Comparison of ENCODE assay signal across 7 mouse cellular contexts in the genomic region with DNA sequence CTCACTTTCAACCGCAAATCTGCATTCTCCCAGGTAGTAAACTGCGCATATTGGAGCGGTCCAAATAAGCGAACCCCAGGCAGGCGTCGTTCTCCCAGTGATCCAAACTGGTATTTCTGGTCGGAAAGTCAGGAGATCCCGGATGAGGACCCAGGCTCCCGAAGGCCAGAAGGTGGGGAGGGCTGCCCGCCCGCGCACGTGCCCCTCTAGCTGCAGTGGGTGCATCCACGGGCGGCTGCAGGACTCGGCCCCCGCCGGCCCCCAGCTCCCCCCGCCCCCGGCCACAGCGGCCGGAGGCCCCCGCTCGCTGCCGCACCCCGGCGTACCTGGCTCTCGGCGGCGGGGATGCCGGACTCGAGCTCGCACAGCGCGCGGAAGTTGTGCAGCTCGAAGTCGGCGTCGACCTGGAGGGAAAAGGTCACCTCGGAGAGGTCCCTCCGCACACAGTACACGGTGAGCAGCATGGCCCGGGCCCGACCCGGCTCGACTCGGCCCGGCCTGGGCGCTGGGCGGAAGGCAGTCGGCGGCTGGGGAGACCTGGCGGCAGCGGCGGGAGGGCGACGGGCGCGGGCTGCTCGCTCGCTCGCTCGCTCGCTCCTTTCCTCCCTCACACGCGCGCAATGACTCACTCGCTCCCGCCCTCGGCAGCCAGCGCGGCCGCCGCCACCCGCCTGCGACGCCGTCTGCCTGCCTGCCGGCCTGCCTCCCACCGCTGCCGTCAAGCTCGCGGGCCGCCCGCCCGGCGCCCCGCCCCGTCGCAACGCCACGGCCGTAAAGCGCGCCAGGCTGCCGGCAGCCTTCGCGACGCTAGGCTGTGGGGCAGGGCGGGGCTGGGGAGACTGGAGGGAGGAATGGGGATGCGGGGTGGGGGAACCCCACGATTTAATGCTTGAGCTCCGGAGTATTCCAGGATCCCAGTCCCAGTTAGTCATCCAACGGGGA. TPM values are rescaled to one million over a fixed set of nuclear protein-coding genes. Genes with fewer than 3 reads are reported as not detected.
DNase-seq lines count a peak whose midpoint lies in the region; ATAC-seq and TF ChIP-seq lines count a peak whose summit lies in the region.

A gene (minus strand): TSS at position 689 of the 942 bp plus-strand sequence.

- peak; percentile 72 for TF ChIP-seq POLR2A in kidney, adult 2 months (IDR thresholded peaks at IDR 0.05; ENCODE audit: low read depth, low read length)
- TF ChIP-seq POLR2A in spleen, adult 2 months (IDR thresholded peaks at IDR 0.05; ENCODE audit: low read depth, low read length) = peak; percentile 91

- H3K9me3 ChIP-seq in embryonic facial prominence, embryonic 11.5 days (replicated peaks; ENCODE audit: control insufficient read depth, low read length) = no peaks in the 10 kb centered on the region
- no peaks in the 10 kb centered on the region for H3K9me3 ChIP-seq in limb, embryonic 12.5 days
- no peaks in the 10 kb centered on the region for H3K9me3 ChIP-seq in midbrain, embryonic 15.5 days

- peak within 1 kb of the TSS; percentile 99 for H3K4me3 ChIP-seq in embryonic facial prominence, embryonic 11.5 days (ENCODE audit: low read depth, low read length)
- peak within 1 kb of the TSS; percentile 78 for H3K4me3 ChIP-seq in kidney, adult 2 months (ENCODE audit: insufficient read depth, low read depth, low read length)
- peak within 1 kb of the TSS; percentile 87 for H3K4me3 ChIP-seq in limb, embryonic 12.5 days (replicated peaks)
- H3K4me3 ChIP-seq in midbrain, embryonic 15.5 days = peak within 1 kb of the TSS; percentile 80
- H3K4me3 ChIP-seq in spleen, adult 2 months (ENCODE audit: extremely low read depth, insufficient read depth, insufficient read length) = peak within 1 kb of the TSS; percentile 87

- H3K4me1 ChIP-seq in embryonic facial prominence, embryonic 11.5 days (ENCODE audit: control insufficient read depth, insufficient read depth, low read length) = no peaks in the 10 kb centered on the region
- peaks cover 42% of the 10 kb centered on the region for H3K4me1 ChIP-seq in kidney, adult 2 months (ENCODE audit: control insufficient read depth, insufficient read depth, low read length)
- peaks cover 22% of the 10 kb centered on the region for H3K4me1 ChIP-seq in limb, embryonic 12.5 days (replicated peaks)
- H3K4me1 ChIP-seq in midbrain, embryonic 15.5 days = peaks cover 25% of the 10 kb centered on the region
- 0 out of 2 replicates have a peak, but pooled peaks cover 10% of the 10 kb centered on the region for H3K4me1 ChIP-seq in spleen, adult 2 months (ENCODE audit: control insufficient read depth, insufficient read depth, insufficient read length)

- H3K36me3 ChIP-seq in embryonic facial prominence, embryonic 11.5 days (replicated peaks; ENCODE audit: control insufficient read depth, insufficient read depth, low read depth, low read length) = no peaks in the 10 kb centered on the region
- no peaks in the 10 kb centered on the region; the same call in 1 of the 2 replicates for H3K36me3 ChIP-seq in kidney, adult 2 months (ENCODE audit: control insufficient read depth, insufficient read depth, low read length)
- H3K36me3 ChIP-seq in limb, embryonic 12.5 days = peaks cover 11% of the 10 kb centered on the region
- H3K36me3 ChIP-seq in midbrain, embryonic 15.5 days (replicated peaks) = 0 out of 2 replicates have a peak, but pooled peaks cover 5% of the 10 kb centered on the region
- H3K36me3 ChIP-seq in spleen, adult 2 months (ENCODE audit: control insufficient read depth, insufficient read depth, low read length) = no peaks in the 10 kb centered on the region

- peak; percentile 84 for ATAC-seq in embryonic facial prominence, embryonic 11.5 days (replicated peaks; ENCODE audit: insufficient number of reproducible peaks, low FRiP score, low TSS enrichment, low read depth)
- ATAC-seq in limb, embryonic 12.5 days (ENCODE audit: insufficient number of reproducible peaks, insufficient read depth, low FRiP score, low TSS enrichment, low read depth) = peak; percentile 78
- ATAC-seq in midbrain, embryonic 15.5 days (replicated peaks) = peak; percentile 94

- peak; percentile 96 for DNase-seq in adrenal gland, postnatal 14 days
- peak; percentile 93 for DNase-seq in embryonic facial prominence, embryonic 11.5 days (ENCODE audit: low spot score)
- DNase-seq in heart, adult 11 months = peak; percentile 99
- peak; percentile 94 for DNase-seq in kidney, adult 2 months
- peak; percentile 76 to 90 for DNase-seq in spleen, adult 2 months (ENCODE audit: low read depth in 1 of 2, low spot score in 2 of 2)

- under 1% methylated on average over 101 of the region's 105 CpGs for WGBS in embryonic facial prominence, embryonic 11.5 days
- under 1% methylated on average over 104 of the region's 105 CpGs for WGBS in kidney, adult 2 months
- WGBS in limb, embryonic 12.5 days = under 1% methylated on average over 103 of the region's 105 CpGs
- WGBS in midbrain, embryonic 15.5 days = under 1% methylated on average over 81 of the region's 105 CpGs
- WGBS in spleen, adult 2 months = under 1% methylated on average over 96 of the region's 105 CpGs

- H3K4me2 ChIP-seq in embryonic facial prominence, embryonic 11.5 days (ENCODE audit: low read depth, low read length) = peak within 1 kb of the TSS; percentile 79
- H3K4me2 ChIP-seq in limb, embryonic 12.5 days = peak within 1 kb of the TSS; percentile 82
- peak within 1 kb of the TSS; percentile 72 for H3K4me2 ChIP-seq in midbrain, embryonic 15.5 days

- TF ChIP-seq CTCF in kidney, adult 2 months (conservative IDR thresholded peaks at IDR 0.05; ENCODE audit: insufficient read depth, insufficient read length, low read depth, low read length) = no peak
- TF ChIP-seq CTCF in spleen, adult 2 months (IDR thresholded peaks at IDR 0.05; ENCODE audit: extremely low read depth, insufficient read depth, insufficient read length, insufficient replicate concordance) = no peak

- no peaks in the 10 kb centered on the region for H3K27me3 ChIP-seq in embryonic facial prominence, embryonic 11.5 days (ENCODE audit: control insufficient read depth, insufficient read depth, low read length)
- H3K27me3 ChIP-seq in kidney, adult 2 months (replicated peaks; ENCODE audit: control insufficient read depth, insufficient read depth, low read length) = no peaks in the 10 kb centered on the region
- H3K27me3 ChIP-seq in limb, embryonic 12.5 days = no peaks in the 10 kb centered on the region; the same call in 1 of the 2 replicates
- no peaks in the 10 kb centered on the region for H3K27me3 ChIP-seq in midbrain, embryonic 15.5 days (replicated peaks)
- no peaks in the 10 kb centered on the region for H3K27me3 ChIP-seq in spleen, adult 2 months (ENCODE audit: control insufficient read depth, insufficient read depth, low read length)

- peak within 1 kb of the TSS; percentile 97 for H3K9ac ChIP-seq in embryonic facial prominence, embryonic 11.5 days (replicated peaks; ENCODE audit: low read length)
- H3K9ac ChIP-seq in limb, embryonic 12.5 days (replicated peaks) = peak within 1 kb of the TSS; percentile 95
- peak within 1 kb of the TSS; percentile 90 for H3K9ac ChIP-seq in midbrain, embryonic 15.5 days

- peak within 1 kb of the TSS; percentile 87 for H3K27ac ChIP-seq in embryonic facial prominence, embryonic 11.5 days (replicated peaks; ENCODE audit: low read depth, low read length)
- peak within 1 kb of the TSS; percentile 88 for H3K27ac ChIP-seq in kidney, adult 2 months (ENCODE audit: insufficient read depth, low read depth, low read length)
- H3K27ac ChIP-seq in limb, embryonic 12.5 days = peak within 1 kb of the TSS; percentile 90
- H3K27ac ChIP-seq in midbrain, embryonic 15.5 days = peak within 1 kb of the TSS; percentile 91
- H3K27ac ChIP-seq in spleen, adult 2 months (ENCODE audit: insufficient read depth, low read length) = peak within 1 kb of the TSS; percentile 89

RNA-seq across cellular contexts. Expression of the gene that starts here (rescaled TPM):
- total RNA-seq in adrenal gland, postnatal 14 days (2021) = 56.0 and 65.2 TPM in 2 replicates
- polyA plus RNA-seq in embryonic facial prominence, embryonic 11.5 days (2014; fragmentation: Nextera tagmentation; extraction: Ambion mirVana) = 17.9 and 19.8 TPM in 2 replicates
- polyA plus RNA-seq in kidney, adult 2 months (2012; rRNA removed) = 21.9 and 23.4 TPM in 2 replicates
- polyA plus RNA-seq in limb, embryonic 12.5 days (2016; fragmentation: Nextera tagmentation; extraction: Ambion mirVana) = 31.1 and 32.2 TPM in 2 replicates
- polyA plus RNA-seq in midbrain, embryonic 15.5 days (2015; fragmentation: Nextera tagmentation; extraction: Ambion mirVana) = 13.3 and 14.0 TPM in 2 replicates
- 8.7 and 15.9 TPM in 2 replicates for polyA plus RNA-seq in spleen, adult 2 months (2012; rRNA removed)

Comparison
In these comparisons a context has a peak if more than half of its experiments do, and no peak if none do; other contexts are left out.
1. Peak in every context shown above with its lines: DNase-seq, ATAC-seq, H3K4me3 ChIP-seq and H3K27ac ChIP-seq.